Mouse (Mus musculus): ENCODE data around the gene Zfp992.
"Not testable (repeated sequence)": the region's sequence is repeated elsewhere in the genome, so short reads cannot be mapped to it uniquely, and the experiment has no call there.

- TF ChIP-seq CTCF, EP300 (IDR thresholded peaks at IDR 0.05): not testable (repeated sequence)
Measured at GRCm38 (mm10) chr4:146448950-146449349, at the start of gene Zfp992.

All from lung, postnatal 0 days (tissue).